Mouse (Mus musculus): ENCODE measurements around the gene Mettl11b. TPM values are rescaled to one million over a fixed set of nuclear protein-coding genes. Genes with fewer than 3 reads are reported as not detected.
"Not testable (repeated sequence)": the region's sequence is repeated elsewhere in the genome, so short reads cannot be mapped to it uniquely, and the experiment has no call there.

Gene Mettl11b
- total RNA-seq (2021) = 1 to 10 TPM; 3.9 to 5.3 TPM
- long read RNA-seq, partial matches to known transcripts = 0 of 3 reads
- long read RNA-seq, other reads (novel, unspliced or antisense) = 0 of 3 reads

GRCm38 (mm10) chr1:163725106-163725759, at the start of gene Mettl11b:
TSS of gene Mettl11b (minus strand) at chr1:163725232.
- DNase-seq (ENCODE audit: low spot score in 2 of 2) = peak in 1 of 2 experiments; percentile 21

GRCm38 (mm10) chr1:163757462-163758207, 32.6 kb upstream of the Mettl11b start:
- no peak for DNase-seq (ENCODE audit: low spot score in 2 of 2)

DNA sequence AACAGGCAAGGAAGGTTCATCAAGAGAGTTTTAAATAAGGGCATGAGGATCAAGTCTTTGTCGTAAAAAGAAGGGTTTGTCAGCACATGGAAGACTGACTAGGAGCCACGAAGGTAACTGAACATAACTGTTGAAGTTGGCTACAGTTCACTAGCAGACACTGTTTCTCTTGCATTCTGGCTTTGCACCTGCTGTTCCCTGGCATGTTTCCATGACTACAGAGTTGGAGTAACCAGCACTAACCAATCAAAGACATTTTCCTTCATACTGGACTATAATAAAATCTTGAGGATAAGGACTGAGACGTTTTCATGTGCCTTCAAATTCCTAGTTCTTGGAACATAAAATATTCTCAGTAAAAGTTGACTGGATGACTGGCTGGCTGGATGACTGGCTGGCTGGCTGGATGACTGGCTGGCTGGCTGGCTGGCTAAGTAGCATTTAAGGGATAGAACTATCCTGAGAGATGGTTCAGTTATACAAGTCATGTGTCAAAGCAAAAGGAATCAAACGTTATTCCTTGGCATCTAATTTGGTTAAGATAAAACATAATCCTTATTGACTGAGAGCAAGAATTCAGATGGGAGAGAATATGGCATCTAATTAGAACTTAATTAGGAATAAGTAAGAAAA, 26.4 kb upstream of the Mettl11b start:
- peak in 1 of 2 experiments; percentile 8 for DNase-seq (ENCODE audit: low spot score in 2 of 2)

DNA sequence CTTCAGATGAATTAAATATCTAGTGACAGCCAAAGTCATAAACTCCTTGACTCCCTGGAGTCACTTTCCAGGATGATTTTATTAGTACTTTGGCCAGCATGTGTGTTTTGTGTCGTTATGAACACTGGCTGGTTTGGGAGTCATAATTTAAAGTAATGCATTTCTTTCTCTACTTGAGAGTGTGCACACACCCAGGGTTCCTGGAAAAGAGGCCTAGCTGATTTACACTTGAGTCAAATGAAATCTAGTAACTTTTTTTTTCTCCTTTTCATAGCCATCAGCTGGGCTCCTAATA, 12.2 kb upstream of the Mettl11b start:
- no peak for DNase-seq (ENCODE audit: low spot score in 2 of 2)

GRCm38 (mm10) chr1:163736441-163737238, 11.6 kb upstream of the Mettl11b start:
- no peak for DNase-seq (ENCODE audit: low spot score in 2 of 2)

GRCm38 (mm10) chr1:163731166-163731565, 6.1 kb upstream of the Mettl11b start:
- DNase-seq (ENCODE audit: low spot score in 2 of 2) = not testable (repeated sequence)

GRCm38 (mm10) chr1:163723913-163724312, 1.1 kb downstream of the Mettl11b start:
- DNase-seq (ENCODE audit: low spot score in 2 of 2) = no peak

DNA sequence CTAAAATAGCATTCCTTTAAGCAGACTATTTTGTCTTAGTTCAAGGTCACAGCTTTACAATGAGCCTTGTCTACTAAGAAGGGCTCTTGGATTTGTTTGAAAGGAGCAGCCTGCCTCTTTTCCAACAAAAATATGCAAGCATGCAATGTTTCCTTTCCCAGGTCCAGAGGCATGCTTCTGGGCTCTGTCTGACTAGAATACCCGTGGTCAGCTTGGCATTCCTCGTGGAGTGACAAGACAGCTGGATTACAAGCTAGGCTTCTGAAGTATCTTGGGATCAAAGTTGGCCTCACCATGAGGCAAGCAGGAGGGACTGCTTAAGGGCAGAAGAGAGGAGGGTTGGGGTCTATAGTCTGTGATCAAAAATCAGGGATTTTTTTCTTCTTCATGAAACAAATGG, 16.4 kb downstream of the Mettl11b start:
- no peak for DNase-seq (ENCODE audit: low spot score in 2 of 2)

GRCm38 (mm10) chr1:163700571-163700970, 24.5 kb downstream of the Mettl11b start:
- DNase-seq (ENCODE audit: low spot score in 2 of 2) = no peak

DNA sequence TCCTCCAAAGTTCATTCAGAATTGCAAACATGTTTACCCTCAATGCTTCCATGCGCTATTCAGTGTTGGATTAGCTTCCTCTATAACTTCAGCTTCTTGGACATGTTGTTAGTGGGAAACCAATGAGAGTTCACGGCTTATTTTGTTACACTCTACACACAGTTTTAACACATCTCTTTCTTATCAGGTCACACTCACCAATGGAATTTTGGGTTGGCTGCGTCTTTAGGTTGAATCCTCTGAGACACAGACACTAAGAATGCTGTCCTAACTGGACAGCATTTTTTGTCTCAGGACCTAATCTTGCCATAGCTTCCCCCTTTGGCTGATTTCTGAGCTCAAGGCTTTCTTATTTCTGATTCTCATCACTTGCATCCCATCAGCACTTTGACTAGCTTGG, 25.3 kb downstream of the Mettl11b start:
- no peak for DNase-seq (ENCODE audit: low spot score in 2 of 2)

GRCm38 (mm10) chr1:163691860-163692259, 33.2 kb downstream of the Mettl11b start:
- DNase-seq (ENCODE audit: low spot score in 2 of 2) = no peak

GRCm38 (mm10) chr1:163682935-163683430, 42.0 kb downstream of the Mettl11b start:
- no peak for DNase-seq (ENCODE audit: low spot score in 2 of 2)

DNA sequence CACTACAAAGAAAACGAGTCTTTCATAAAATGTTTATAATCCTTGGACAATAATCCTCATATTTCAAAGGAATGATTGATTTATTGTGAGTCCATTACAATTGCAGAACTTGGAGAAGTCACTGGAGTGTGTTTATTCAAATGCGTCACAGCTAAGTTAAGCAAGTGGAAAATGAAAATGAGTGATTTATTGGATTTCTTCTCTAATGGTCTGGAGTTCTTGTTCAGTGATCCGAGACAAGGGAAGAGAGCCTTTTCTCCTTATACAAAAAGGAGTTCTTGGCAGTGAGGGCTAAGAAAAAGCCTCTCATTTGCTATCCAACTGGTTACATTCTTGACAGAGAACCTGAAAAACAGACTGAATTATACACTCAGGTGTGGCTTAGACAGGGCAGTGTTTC, 42.9 kb downstream of the Mettl11b start:
- DNase-seq (ENCODE audit: low spot score in 2 of 2) = no peak

DNA sequence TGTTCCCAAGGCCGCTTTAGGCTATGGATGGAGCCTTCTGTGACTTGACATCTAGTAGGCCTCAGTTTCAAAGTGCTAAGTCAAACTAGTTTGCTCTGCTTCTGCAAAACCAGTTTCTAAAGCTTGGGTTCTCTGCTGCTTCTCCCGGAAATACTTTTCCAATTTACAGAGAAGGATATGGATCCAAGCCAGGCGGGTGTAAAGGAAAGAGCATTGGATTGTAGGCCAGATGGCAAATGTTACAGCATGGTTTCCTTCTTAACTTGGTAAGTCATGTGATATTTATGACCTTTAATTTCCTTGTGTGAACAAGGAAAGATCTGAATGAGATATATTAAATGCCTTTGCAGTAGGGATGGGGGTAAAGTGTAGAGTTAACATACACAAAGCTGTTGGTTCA, 52.2 kb downstream of the Mettl11b start:
- no peak for DNase-seq (ENCODE audit: low spot score in 2 of 2)

GRCm38 (mm10) chr1:163671326-163671725, 53.7 kb downstream of the Mettl11b start:
- DNase-seq (ENCODE audit: low spot score in 2 of 2) = no peak

DNA sequence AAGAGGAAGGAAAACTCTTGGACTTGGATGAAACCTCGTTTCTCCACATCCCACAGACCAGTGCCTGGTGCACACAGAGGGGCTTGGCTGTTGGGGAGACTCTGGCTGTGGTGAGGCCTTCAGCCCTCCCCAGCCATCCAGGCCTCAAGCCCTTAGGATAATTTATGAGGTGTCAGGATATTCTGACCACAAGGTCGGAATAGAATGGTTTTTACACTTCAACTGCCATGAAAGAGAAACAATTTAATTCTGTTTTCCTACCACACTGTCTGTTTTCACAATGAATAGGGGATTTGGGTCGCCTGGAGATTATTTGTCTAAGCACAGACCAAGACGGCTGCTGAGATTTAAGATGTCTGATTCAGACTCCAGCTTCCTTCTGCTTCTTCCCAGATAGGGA, 54.3 kb downstream of the Mettl11b start:
- DNase-seq (ENCODE audit: low spot score in 2 of 2) = no peak

GRCm38 (mm10) chr1:163669936-163670335, 55.1 kb downstream of the Mettl11b start:
- DNase-seq (ENCODE audit: low spot score in 2 of 2) = no peak

DNA sequence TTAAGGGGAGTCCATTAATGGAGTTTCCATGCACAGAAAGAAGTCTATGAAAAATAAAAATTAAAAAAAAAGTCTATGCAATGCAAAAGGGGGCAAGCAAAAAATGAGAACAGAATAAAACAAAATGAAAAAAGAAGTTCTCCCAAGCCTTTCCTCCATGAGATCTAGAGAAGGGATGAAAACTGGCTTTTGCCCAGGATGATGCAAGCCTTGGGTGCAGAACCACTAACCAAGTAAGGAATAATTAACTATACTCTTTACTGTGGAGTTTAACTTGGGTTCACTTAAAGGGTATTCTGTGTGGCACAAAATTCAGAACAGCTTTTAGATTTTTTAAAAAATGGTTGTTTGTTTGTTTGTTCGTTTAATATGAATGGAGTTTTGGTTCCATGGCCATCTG, 62.6 kb downstream of the Mettl11b start:
- no peak for DNase-seq (ENCODE audit: low spot score in 2 of 2)

DNA sequence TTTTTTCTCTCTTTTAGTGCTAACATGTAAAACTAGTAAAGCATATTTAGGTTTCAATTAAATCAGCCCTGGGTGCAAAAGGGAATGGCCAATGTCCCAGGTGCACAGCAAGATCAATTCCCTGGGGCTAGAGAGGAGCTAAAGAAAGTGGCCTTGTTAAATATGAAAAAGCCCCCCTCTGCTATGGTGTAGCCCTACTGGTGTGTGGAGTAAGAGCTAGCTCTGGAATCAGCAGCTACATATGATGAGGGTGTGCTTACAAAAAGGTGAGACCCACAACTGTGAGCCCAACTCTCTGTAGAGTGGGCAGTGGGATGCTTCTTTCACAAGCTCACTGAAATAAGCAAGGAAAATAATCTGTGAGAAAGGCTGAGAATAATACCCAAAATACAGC, 66.5 kb downstream of the Mettl11b start:
- DNase-seq (ENCODE audit: low spot score in 2 of 2) = no peak

DNA sequence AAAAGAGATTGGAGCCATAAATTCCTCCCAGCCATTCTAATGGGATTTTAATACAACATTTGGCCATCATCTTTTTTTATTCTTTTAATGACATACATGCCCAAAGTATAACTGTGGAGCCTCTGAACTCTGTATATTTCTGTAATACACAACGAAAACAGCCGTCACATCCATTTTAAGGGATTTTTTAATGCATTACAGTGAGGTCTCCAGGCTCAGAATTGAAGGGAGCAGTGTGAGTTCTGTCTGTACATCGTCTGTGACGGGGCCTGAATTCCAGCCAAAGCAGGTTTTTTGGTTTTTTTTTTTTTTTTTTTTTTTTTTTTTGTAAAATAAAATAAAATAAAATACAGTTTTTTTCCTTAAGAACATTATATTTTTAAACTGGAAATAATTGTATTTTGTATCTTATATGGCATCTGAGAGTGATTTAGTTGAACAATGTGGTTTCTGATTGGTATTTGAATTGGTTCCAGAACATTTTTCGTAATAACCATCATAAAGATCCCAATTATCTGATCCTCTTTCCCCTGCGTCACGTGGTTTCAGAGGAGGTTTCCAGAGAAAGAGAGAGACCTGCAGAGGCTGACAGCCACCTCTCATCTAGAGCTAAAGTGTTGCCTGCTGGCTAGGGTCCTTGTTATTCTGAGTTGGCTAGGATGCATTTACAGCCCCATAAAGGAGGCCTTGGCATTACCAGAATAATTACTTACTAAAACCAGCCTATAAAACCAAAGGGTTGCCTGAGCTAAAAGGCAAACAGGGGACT, 67.1 kb downstream of the Mettl11b start:
- no peak for DNase-seq (ENCODE audit: low spot score in 2 of 2)

- no peak for DNase-seq (ENCODE audit: low spot score in 2 of 2)
Observed at GRCm38 (mm10) chr1:163657056-163657455, 68.0 kb downstream of the Mettl11b start.
